ENCODE assay signal across 16 mouse cellular contexts in genomic region chr11:86038701-86039100, GRCm38 (mm10).
"Had no signal": no experiment of that assay in that cellular context is flagged by ENCODE, and none has a peak within 500 bp of the region (broad histone marks: within the 10 kb centered on the region; RNA-seq: fewer than 3 reads in every experiment).

No protein-coding gene starts in this region.

- H3K27me3 ChIP-seq: limb, embryonic 12.5 days; liver, embryonic 13.5 days; lung, embryonic 15.5 days; midbrain, embryonic 12.5 days; neural tube, embryonic 12.5 days had no signal

- H3K4me2 ChIP-seq: limb, embryonic 12.5 days; liver, embryonic 13.5 days; lung, embryonic 15.5 days; midbrain, embryonic 12.5 days; neural tube, embryonic 12.5 days had no signal

- H3K9ac ChIP-seq: limb, embryonic 12.5 days; liver, embryonic 13.5 days; liver, postnatal 0 days; lung, embryonic 15.5 days; midbrain, embryonic 12.5 days; neural tube, embryonic 12.5 days had no signal

- ATAC-seq: liver, postnatal 0 days had no signal

- DNase-seq: kidney, adult 18-20 months; kidney, postnatal 25 days; layer of hippocampus, postnatal 36 days; liver; liver, embryonic 13.5 days; liver, postnatal 0 days; lung, postnatal 14 days; right cerebral cortex, adult 18-20 months; right cerebral cortex, postnatal 25 days; thymus, postnatal 36 days had no signal

- H3K4me1 ChIP-seq: liver, embryonic 13.5 days; lung, embryonic 15.5 days; megakaryocyte, embryonic 14.5 days; neural tube, embryonic 12.5 days had no signal

- H3K36me3 ChIP-seq: limb, embryonic 12.5 days; liver, embryonic 13.5 days; lung, embryonic 15.5 days; midbrain, embryonic 12.5 days; neural tube, embryonic 12.5 days had no signal

- H3K9me3 ChIP-seq: limb, embryonic 12.5 days; liver, embryonic 13.5 days; lung, embryonic 15.5 days; megakaryocyte, embryonic 14.5 days; midbrain, embryonic 12.5 days; neural tube, embryonic 12.5 days had no signal

- H3K27ac ChIP-seq: limb, embryonic 12.5 days; liver, embryonic 13.5 days; lung, embryonic 15.5 days; macrophage; neural tube, embryonic 12.5 days had no signal

- H3K4me3 ChIP-seq: limb, embryonic 12.5 days; liver, embryonic 13.5 days; lung, embryonic 15.5 days; megakaryocyte, embryonic 14.5 days; midbrain, embryonic 12.5 days; neural tube, embryonic 12.5 days had no signal
